Mouse (Mus musculus): ENCODE measurements around the gene Fgfr2.

Fgfr2 gene

DNA sequence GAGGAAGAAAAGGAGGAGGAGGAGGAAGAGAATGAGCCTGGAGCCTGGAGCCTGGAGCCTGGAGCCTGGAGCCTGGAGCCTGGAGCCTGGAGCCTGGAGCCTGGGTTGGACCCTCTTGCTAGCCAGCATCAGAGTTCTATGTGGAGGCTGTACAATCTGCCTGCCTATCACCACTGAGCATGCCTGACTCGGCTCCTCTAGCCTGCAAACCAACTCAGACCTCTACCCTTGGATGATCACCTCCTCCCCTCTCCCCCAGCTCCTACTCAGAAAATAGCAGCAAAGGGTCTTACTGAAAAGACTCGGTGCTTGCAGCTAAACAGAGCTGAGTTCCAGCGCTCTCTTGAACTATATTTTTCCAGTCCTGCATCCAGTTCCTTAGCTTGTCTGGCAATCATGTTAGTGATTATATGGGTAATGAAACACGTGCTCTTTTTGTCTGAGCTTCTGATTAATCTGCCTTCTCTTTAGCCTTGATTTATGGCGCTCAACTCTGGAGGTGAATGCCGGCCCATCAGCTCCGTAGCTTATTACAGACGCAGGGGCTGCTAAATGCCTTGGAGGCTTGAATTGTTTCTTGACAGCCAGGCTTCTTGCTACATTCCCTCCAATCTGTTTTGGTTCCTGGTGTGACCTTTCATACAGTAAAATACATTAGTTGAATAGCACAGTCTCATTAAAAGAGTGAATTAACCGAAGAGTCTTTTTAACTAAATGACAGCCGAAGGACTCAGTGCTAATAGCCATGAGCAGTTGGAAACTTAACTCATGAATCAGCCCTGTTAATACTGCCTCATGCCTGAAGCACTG is 1345.5 kb downstream of the Fgfr2 start:
- DNase-seq (ENCODE audit: low read depth, low spot score) = peak; percentile 85

GRCm38 (mm10) chr7:131776191-131776752 is 1346.9 kb downstream of the Fgfr2 start:
- no peak for DNase-seq (ENCODE audit: low read depth, low spot score)

- no peak for DNase-seq (ENCODE audit: low read depth, low spot score)
Measured at GRCm38 (mm10) chr7:131757922-131758321, 1365.2 kb downstream of the Fgfr2 start.

GRCm38 (mm10) chr7:131747152-131748010 is 1375.8 kb downstream of the Fgfr2 start:
- no peak for DNase-seq (ENCODE audit: low read depth, low spot score)

DNA sequence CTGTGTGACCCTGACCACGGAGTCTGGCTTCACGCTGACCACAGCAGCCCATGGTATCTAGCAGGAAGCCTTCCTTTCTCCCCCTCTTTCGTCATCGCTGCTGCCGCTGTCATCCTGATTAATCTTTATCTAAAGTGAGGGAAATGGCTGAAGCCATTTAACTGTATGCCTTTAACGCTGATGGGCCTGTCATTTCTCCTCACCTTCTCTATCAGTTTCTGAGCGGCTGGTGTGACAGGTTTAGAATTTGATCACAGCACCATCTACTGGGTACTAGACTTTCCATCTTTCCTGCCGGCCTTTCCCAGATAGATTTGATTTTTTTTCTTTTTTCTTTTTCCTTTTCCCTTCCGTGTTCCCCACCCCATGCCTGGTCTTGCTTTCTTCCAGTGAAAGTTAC is 1376.4 kb downstream of the Fgfr2 start:
- DNase-seq (ENCODE audit: low read depth, low spot score) = no peak

GRCm38 (mm10) chr7:131743193-131743592 is 1380.0 kb downstream of the Fgfr2 start:
- DNase-seq (ENCODE audit: low read depth, low spot score) = no peak

- DNase-seq (ENCODE audit: low read depth, low spot score) = peak; percentile 20
Measured at GRCm38 (mm10) chr7:131722783-131723575, 1400.2 kb downstream of the Fgfr2 start.

DNA sequence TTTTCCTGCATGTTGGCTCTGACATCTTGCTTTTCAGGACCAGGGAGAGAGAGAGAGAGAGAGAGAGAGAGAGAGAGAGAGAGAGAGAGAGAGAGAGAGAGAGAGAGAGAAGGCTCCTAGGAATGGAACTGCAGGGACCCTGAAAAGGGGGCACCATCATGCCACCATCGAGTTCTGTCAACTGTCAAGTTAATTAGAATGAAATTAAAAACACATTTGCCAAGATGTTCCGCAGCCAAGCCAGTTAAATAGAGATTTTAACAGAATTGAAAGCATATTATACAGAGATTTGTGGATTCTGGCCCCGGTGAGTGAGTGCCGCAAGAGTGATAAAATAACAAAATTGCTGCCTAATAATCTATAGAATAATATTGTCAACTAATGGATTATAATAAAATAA is 1400.8 kb downstream of the Fgfr2 start:
- peak; percentile 45 for DNase-seq (ENCODE audit: low read depth, low spot score)

DNA sequence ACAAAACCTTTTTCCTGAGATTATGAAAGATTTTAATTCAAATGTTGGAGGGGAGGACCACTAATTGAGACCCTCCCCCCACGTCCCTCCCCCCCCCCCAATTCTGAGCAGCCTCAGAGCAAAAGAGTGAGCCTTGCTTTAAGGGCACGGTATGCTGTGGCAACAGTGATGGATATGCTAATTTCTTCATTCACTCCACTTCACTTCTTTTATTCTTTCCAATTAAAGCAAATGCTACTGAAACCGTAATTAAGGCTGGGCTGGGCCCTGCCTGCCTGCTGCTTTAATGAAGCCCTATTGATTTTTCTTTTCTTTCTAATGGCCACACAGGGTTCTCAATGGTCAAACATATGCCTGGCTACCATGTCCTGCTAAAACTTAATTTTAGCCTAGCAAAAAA is 1404.9 kb downstream of the Fgfr2 start:
- no peak for DNase-seq (ENCODE audit: low read depth, low spot score)

GRCm38 (mm10) chr7:131713076-131713475 is 1410.1 kb downstream of the Fgfr2 start:
- DNase-seq (ENCODE audit: low read depth, low spot score) = no peak

- DNase-seq (ENCODE audit: low read depth, low spot score) = no peak
Measured at GRCm38 (mm10) chr7:131696889-131697288, 1426.3 kb downstream of the Fgfr2 start.

DNA sequence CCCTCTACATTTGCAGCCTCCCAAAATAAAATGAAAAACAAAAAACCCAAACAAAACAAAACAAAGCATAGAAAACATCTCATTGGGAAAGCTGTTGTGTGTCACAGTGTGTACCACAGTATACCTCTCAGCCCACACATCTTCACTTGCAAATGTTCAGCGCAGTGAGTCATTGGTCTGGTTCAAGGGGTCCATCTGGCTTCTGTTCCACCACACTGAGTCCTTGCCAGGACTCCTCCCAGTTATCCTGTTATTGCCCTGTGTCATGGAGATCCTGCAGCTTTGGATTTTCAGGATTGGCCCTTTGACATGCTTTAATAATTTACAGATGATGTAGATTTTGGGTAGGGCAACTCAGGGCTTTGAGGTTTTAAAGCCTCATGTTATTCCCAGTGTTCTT is 1435.8 kb downstream of the Fgfr2 start:
- no peak for DNase-seq (ENCODE audit: low read depth, low spot score)

DNA sequence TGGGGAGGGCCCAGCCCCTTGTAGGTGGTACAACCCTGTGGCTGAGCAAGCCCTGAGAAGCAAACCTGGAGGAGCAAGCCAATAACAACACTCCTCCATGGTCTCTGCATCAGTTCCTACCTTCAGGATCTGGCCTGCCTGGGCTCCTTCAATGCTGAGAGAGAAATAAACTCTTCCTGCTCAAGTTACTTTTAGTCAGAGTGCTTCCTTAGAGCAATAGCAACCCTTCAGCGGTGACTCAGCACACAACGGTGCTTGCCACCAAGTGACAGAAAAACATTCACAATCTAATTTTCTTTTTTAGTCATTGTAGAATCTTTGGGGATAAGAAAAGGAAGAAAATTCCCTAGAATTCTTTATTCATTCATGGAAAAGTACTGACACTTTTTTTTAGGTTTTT is 1446.0 kb downstream of the Fgfr2 start:
- DNase-seq (ENCODE audit: low read depth, low spot score) = no peak

DNA sequence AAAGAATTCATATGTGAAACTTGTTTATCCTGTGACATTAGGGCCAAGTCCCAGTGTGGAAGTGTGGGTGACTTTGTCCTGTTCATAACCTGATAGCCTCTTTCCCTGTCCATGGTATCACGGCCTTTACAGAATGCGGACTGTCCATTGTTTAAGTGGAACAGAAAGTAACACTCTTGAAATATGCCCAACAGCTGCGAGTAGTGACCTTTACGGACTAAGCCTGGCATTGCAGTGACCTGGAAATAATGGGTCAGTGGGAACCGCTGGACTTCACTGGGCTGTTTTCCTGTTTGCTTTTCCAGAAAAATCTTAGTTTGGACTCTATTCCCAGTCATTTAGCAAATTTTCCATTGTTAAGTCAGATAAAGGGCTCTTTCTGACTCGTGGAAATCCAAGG is 1452.6 kb downstream of the Fgfr2 start:
- no peak for DNase-seq (ENCODE audit: low read depth, low spot score)

- DNase-seq (ENCODE audit: low read depth, low spot score) = no peak
Measured at GRCm38 (mm10) chr7:131669326-131669725, 1453.8 kb downstream of the Fgfr2 start.

DNA sequence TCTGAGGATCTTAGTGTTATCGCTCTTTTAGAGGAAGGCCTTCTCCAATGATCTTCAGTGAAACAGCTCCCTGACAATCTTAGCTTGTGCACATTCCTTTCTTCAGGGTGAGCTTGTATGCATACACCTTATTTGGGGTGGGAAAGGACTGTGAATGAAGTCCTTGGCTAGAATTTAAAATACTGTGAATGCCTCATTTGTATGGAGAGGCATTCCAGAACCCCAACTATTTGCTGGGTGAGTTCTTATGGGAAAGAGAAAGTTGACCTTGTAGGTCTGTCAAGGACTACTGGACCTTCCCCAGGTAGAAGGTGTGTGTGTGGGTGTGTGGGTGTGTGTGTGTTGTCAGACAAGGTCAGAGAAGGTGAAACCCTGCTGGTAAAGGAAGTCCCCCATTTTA is 1462.4 kb downstream of the Fgfr2 start:
- no peak for DNase-seq (ENCODE audit: low read depth, low spot score)

GRCm38 (mm10) chr7:131656017-131656416 is 1467.1 kb downstream of the Fgfr2 start:
- no peak for DNase-seq (ENCODE audit: low read depth, low spot score)

- DNase-seq (ENCODE audit: low read depth, low spot score) = no peak
Measured at GRCm38 (mm10) chr7:131653416-131653815, 1469.7 kb downstream of the Fgfr2 start.

- DNase-seq (ENCODE audit: low read depth, low spot score) = no peak
Measured at GRCm38 (mm10) chr7:131651921-131652694, 1471.0 kb downstream of the Fgfr2 start.

GRCm38 (mm10) chr7:131650277-131650676 is 1472.9 kb downstream of the Fgfr2 start:
- no peak for DNase-seq (ENCODE audit: low read depth, low spot score)

GRCm38 (mm10) chr7:131648276-131648675 is 1474.9 kb downstream of the Fgfr2 start:
- DNase-seq (ENCODE audit: low read depth, low spot score) = no peak
